Mouse (Mus musculus) effector memory CD4-positive, alpha-beta T cell, adult 7 months (primary cell): Measurements from ENCODE around the gene Mepce. TPM values are rescaled to one million over a fixed set of nuclear protein-coding genes. Genes with fewer than 3 reads are reported as not detected.

Experiments used
- polyA plus RNA-seq: library from polyadenylated mRNA; unstranded; fragments of 100-300 nt; shearing (Covaris generic); gene quantifications from one replicate; pipeline ENCODE4 v1.2.1, GENCODE M21; 2017

The Mepce gene
- 55.5 TPM for polyA plus RNA-seq

GRCm38 (mm10) chr5:137787151-137787928 is at the start of gene Mepce, which contains the start of gene Zcwpw1:
Mepce (minus strand) TSS chr5:137787655.
Zcwpw1 (plus strand) TSS chr5:137787798.

GRCm38 (mm10) chr5:137835966-137836520 is 48.6 kb upstream of the Mepce start, which contains the start of gene Pilra:
Pilra (minus strand) TSS chr5:137836281.

GRCm38 (mm10) chr5:137778635-137779034 is 8.8 kb downstream of the Mepce start, which contains the start of gene Ppp1r35:
Ppp1r35 (plus strand) TSS chr5:137778849.

GRCm38 (mm10) chr5:137745214-137746171 is 42.0 kb downstream of the Mepce start, which contains the start of gene Tsc22d4:
Tsc22d4 (plus strand) TSS chr5:137745730.

GRCm38 (mm10) chr5:137741023-137741931 is 46.2 kb downstream of the Mepce start, which contains the start of gene Nyap1:
Nyap1 (minus strand) TSS chr5:137741607.

Other genes starting within 250 kb of the Mepce start
- not detected for gene Actl6b, start 234.1 kb downstream of the Mepce start, polyA plus RNA-seq
- gene Tfr2, start 217.8 kb downstream of the Mepce start, polyA plus RNA-seq = not detected
- gene Mospd3, start 186.6 kb downstream of the Mepce start, polyA plus RNA-seq = 45.0 TPM
- gene Pcolce, start 173.9 kb downstream of the Mepce start, polyA plus RNA-seq = 2.4 TPM
- 0.89 TPM for gene Fbxo24, start 158.7 kb downstream of the Mepce start, polyA plus RNA-seq
- 233 TPM for gene Lrch4, start 158.5 kb downstream of the Mepce start, polyA plus RNA-seq
- gene Gm20605, start 158.5 kb downstream of the Mepce start, polyA plus RNA-seq = 36.4 TPM
- gene Sap25, start 146.3 kb downstream of the Mepce start, polyA plus RNA-seq = 58.0 TPM
- not detected for gene Irs3, start 141.9 kb downstream of the Mepce start, polyA plus RNA-seq
- 15.5 TPM for gene Agfg2, start 102.9 kb downstream of the Mepce start, polyA plus RNA-seq
- 0.30 TPM for gene Nyap1, start 46.0 kb downstream of the Mepce start, polyA plus RNA-seq
- 134 TPM for gene Tsc22d4, start 41.9 kb downstream of the Mepce start, polyA plus RNA-seq
- 48.6 TPM for gene Ppp1r35, start 8.8 kb downstream of the Mepce start, polyA plus RNA-seq
- 7.1 TPM for gene Zcwpw1, start 143 bp upstream of the Mepce start, polyA plus RNA-seq
- 0.22 TPM for gene Pilra, start 48.6 kb upstream of the Mepce start, polyA plus RNA-seq
- gene Pilrb1, start 70.5 kb upstream of the Mepce start, polyA plus RNA-seq = 0.37 TPM
- gene Pilrb2, start 84.2 kb upstream of the Mepce start, polyA plus RNA-seq = 1.0 TPM
- 0.76 TPM for gene Cyp3a13, start 134.0 kb upstream of the Mepce start, polyA plus RNA-seq
- not detected for gene Gjc3, start 175.4 kb upstream of the Mepce start, polyA plus RNA-seq
- gene Azgp1, start 193.9 kb upstream of the Mepce start, polyA plus RNA-seq = not detected
- gene Smok3a, start 233.6 kb upstream of the Mepce start, polyA plus RNA-seq = not detected
- gene Smok3b, start 233.8 kb upstream of the Mepce start, polyA plus RNA-seq = 0.73 TPM